Mouse (Mus musculus): ENCODE data around the gene Jag2.

The Jag2 gene

GRCm38 (mm10) chr12:112866467-112867080 is 63.0 kb downstream of the Jag2 start:
- peak; percentile 34 for DNase-seq

GRCm38 (mm10) chr12:112864804-112865203 is 64.8 kb downstream of the Jag2 start:
- no peak for DNase-seq

- DNase-seq = no peak
These were observed 67.7 kb downstream of the Jag2 start for GRCm38 (mm10) chr12:112861911-112862321.

GRCm38 (mm10) chr12:112860765-112861164 is 68.8 kb downstream of the Jag2 start:
- DNase-seq = no peak

GRCm38 (mm10) chr12:112859930-112860329 is 69.6 kb downstream of the Jag2 start:
- no peak for DNase-seq

- no peak for DNase-seq
These were observed 70.8 kb downstream of the Jag2 start for GRCm38 (mm10) chr12:112858581-112859336.
